Mouse (Mus musculus): ENCODE data around the gene Arrdc2. TPM values are rescaled to one million over a fixed set of nuclear protein-coding genes. Genes with fewer than 3 reads are reported as not detected.

The Arrdc2 gene
- polyA plus RNA-seq, 1 experiment from 2014 or later, result 8.8 TPM

GRCm38 (mm10) chr8:70812055-70812454, 27.5 kb downstream of the Arrdc2 start:
- H3K27ac ChIP-seq (ENCODE audit: low read depth, low read length), result no peak overlapping the region

GRCm38 (mm10) chr8:70810962-70811680, 28.4 kb downstream of the Arrdc2 start:
- DNase-seq (ENCODE audit: low spot score) (no peak), ATAC-seq (ENCODE audit: insufficient read depth, low FRiP score, low TSS enrichment) (no peak)
- no peaks in the 10 kb centered on the region for H3K9me3 ChIP-seq (ENCODE audit: control insufficient read depth, low read length)
- H3K4me3 ChIP-seq (ENCODE audit: low read depth, low read length), result no peak overlapping the region
- 78% methylated on average over 20 of the region's 20 CpGs for WGBS
- no peaks in the 10 kb centered on the region for H3K36me3 ChIP-seq (ENCODE audit: control insufficient read depth, insufficient read depth, low read length)
- H3K9ac ChIP-seq (ENCODE audit: low read length), result no peak overlapping the region
- no peak overlapping the region for H3K4me2 ChIP-seq (ENCODE audit: low read depth)
- peaks cover 10% of the 10 kb centered on the region; the same call in 1 of the 2 replicates for H3K27me3 ChIP-seq (ENCODE audit: control insufficient read depth, insufficient read depth, low read length)
- H3K27ac ChIP-seq (ENCODE audit: low read depth, low read length), result no peak overlapping the region
- no peaks in the 10 kb centered on the region for H3K4me1 ChIP-seq (ENCODE audit: control insufficient read depth, insufficient read depth, low read length)

More at GRCm38 (mm10) chr8:70812055-70812454, 27.5 kb downstream of the Arrdc2 start:
- ATAC-seq (ENCODE audit: insufficient read depth, low FRiP score, low TSS enrichment) (no peak), DNase-seq (ENCODE audit: low spot score) (no peak)
- WGBS, result 30% methylated on average over 4 of the region's 4 CpGs
- H3K4me3 ChIP-seq (ENCODE audit: low read depth, low read length), result no peak overlapping the region
- H3K9ac ChIP-seq (ENCODE audit: low read length), result no peak overlapping the region
- H3K27me3 ChIP-seq (ENCODE audit: control insufficient read depth, insufficient read depth, low read length), result peaks cover 14% of the 10 kb centered on the region
- H3K9me3 ChIP-seq (ENCODE audit: control insufficient read depth, low read length), result no peaks in the 10 kb centered on the region
- no peaks in the 10 kb centered on the region for H3K36me3 ChIP-seq (ENCODE audit: control insufficient read depth, insufficient read depth, low read length)
- no peak overlapping the region for H3K4me2 ChIP-seq (ENCODE audit: low read depth)
- no peaks in the 10 kb centered on the region for H3K4me1 ChIP-seq (ENCODE audit: control insufficient read depth, insufficient read depth, low read length)

GRCm38 (mm10) chr8:70808955-70809701, 30.4 kb downstream of the Arrdc2 start:
- Histone ChIP-seq H3K9ac (ENCODE audit: low read length) (no peak overlapping the region), H3K27ac (ENCODE audit: low read depth, low read length) (no peak overlapping the region), H3K9me3 (ENCODE audit: control insufficient read depth, low read length) (no peaks in the 10 kb centered on the region), H3K4me3 (ENCODE audit: low read depth, low read length) (no peak overlapping the region), H3K4me1 (ENCODE audit: control insufficient read depth, insufficient read depth, low read length) (peaks cover 7% of the 10 kb centered on the region), H3K27me3 (ENCODE audit: control insufficient read depth, insufficient read depth, low read length) (peaks cover 18% of the 10 kb centered on the region), H3K4me2 (ENCODE audit: low read depth) (no peak overlapping the region), H3K36me3 (ENCODE audit: control insufficient read depth, insufficient read depth, low read length) (no peaks in the 10 kb centered on the region)
- ATAC-seq (ENCODE audit: insufficient read depth, low FRiP score, low TSS enrichment) (no peak), DNase-seq (ENCODE audit: low spot score) (no peak)
- 71% methylated on average over 8 of the region's 8 CpGs for WGBS

- H3K9me3 ChIP-seq (ENCODE audit: control insufficient read depth, low read length), result no peaks in the 10 kb centered on the region
- no peak within 1 kb of the TSS for H3K4me2 ChIP-seq (ENCODE audit: low read depth)
- no peak for ATAC-seq (ENCODE audit: insufficient read depth, low FRiP score, low TSS enrichment)
- H3K4me3 ChIP-seq (ENCODE audit: low read depth, low read length), result no peak within 1 kb of the TSS
- H3K4me1 ChIP-seq (ENCODE audit: control insufficient read depth, insufficient read depth, low read length), result peaks cover 11% of the 10 kb centered on the region
- H3K36me3 ChIP-seq (ENCODE audit: control insufficient read depth, insufficient read depth, low read length), result no peaks in the 10 kb centered on the region
- whole genome bisulfite sequencing, result 57% methylated on average over 5 of the region's 5 CpGs
- no peak for DNase-seq (ENCODE audit: low spot score)
- H3K9ac ChIP-seq (ENCODE audit: low read length), result no peak within 1 kb of the TSS
- no peak within 1 kb of the TSS for H3K27ac ChIP-seq (ENCODE audit: low read depth, low read length)
- H3K27me3 ChIP-seq (ENCODE audit: control insufficient read depth, insufficient read depth, low read length), result peaks cover 27% of the 10 kb centered on the region
Measured at GRCm38 (mm10) chr8:70808239-70808638, 31.3 kb downstream of the Arrdc2 start, which contains the start of gene Il12rb1. Gene Il12rb1 (plus strand): TSS chr8:70808449.

- Histone ChIP-seq H3K9me3 (ENCODE audit: control insufficient read depth, low read length) (no peaks in the 10 kb centered on the region), H3K36me3 (ENCODE audit: control insufficient read depth, insufficient read depth, low read length) (no peaks in the 10 kb centered on the region), H3K4me2 (ENCODE audit: low read depth) (no peak overlapping the region), H3K27ac (ENCODE audit: low read depth, low read length) (no peak overlapping the region), H3K4me3 (ENCODE audit: low read depth, low read length) (no peak overlapping the region), H3K4me1 (ENCODE audit: control insufficient read depth, insufficient read depth, low read length) (peaks cover 11% of the 10 kb centered on the region), H3K9ac (ENCODE audit: low read length) (no peak overlapping the region), H3K27me3 (ENCODE audit: control insufficient read depth, insufficient read depth, low read length) (peaks cover 30% of the 10 kb centered on the region)
- DNase-seq (ENCODE audit: low spot score) (no peak), ATAC-seq (ENCODE audit: insufficient read depth, low FRiP score, low TSS enrichment) (no peak)
- WGBS, result 38% methylated on average over 1 of the region's 1 CpGs
Measured at GRCm38 (mm10) chr8:70807304-70807703, 32.2 kb downstream of the Arrdc2 start.

GRCm38 (mm10) chr8:70806541-70806940, 33.0 kb downstream of the Arrdc2 start:
- H3K4me1 ChIP-seq (ENCODE audit: control insufficient read depth, insufficient read depth, low read length), result peaks cover 11% of the 10 kb centered on the region
- ATAC-seq (ENCODE audit: insufficient read depth, low FRiP score, low TSS enrichment), result no peak
- WGBS, result 63% methylated on average over 4 of the region's 4 CpGs
- no peak overlapping the region for H3K4me3 ChIP-seq (ENCODE audit: low read depth, low read length)
- DNase-seq (ENCODE audit: low spot score), result no peak
- no peak overlapping the region for H3K9ac ChIP-seq (ENCODE audit: low read length)
- H3K36me3 ChIP-seq (ENCODE audit: control insufficient read depth, insufficient read depth, low read length), result no peaks in the 10 kb centered on the region
- H3K27ac ChIP-seq (ENCODE audit: low read depth, low read length), result no peak overlapping the region
- no peaks in the 10 kb centered on the region for H3K9me3 ChIP-seq (ENCODE audit: control insufficient read depth, low read length)
- no peak overlapping the region for H3K4me2 ChIP-seq (ENCODE audit: low read depth)
- H3K27me3 ChIP-seq (ENCODE audit: control insufficient read depth, insufficient read depth, low read length), result peaks cover 30% of the 10 kb centered on the region

GRCm38 (mm10) chr8:70804481-70805206, 34.9 kb downstream of the Arrdc2 start, which contains the start of gene Mast3:
Gene Mast3 (minus strand): TSS chr8:70805054.
- WGBS, result under 1% methylated on average over 45 of the region's 45 CpGs
- Histone ChIP-seq H3K4me2 (ENCODE audit: low read depth) (peak within 1 kb of the TSS; percentile 84), H3K36me3 (ENCODE audit: control insufficient read depth, insufficient read depth, low read length) (no peaks in the 10 kb centered on the region), H3K9ac (ENCODE audit: low read length) (peak within 1 kb of the TSS; percentile 32), H3K4me3 (ENCODE audit: low read depth, low read length) (peak within 1 kb of the TSS; percentile 40), H3K27me3 (ENCODE audit: control insufficient read depth, insufficient read depth, low read length) (peaks cover 39% of the 10 kb centered on the region), H3K4me1 (ENCODE audit: control insufficient read depth, insufficient read depth, low read length) (peaks cover 11% of the 10 kb centered on the region), H3K27ac (ENCODE audit: low read depth, low read length) (no peak within 1 kb of the TSS), H3K9me3 (ENCODE audit: control insufficient read depth, low read length) (no peaks in the 10 kb centered on the region)
- ATAC-seq (ENCODE audit: insufficient read depth, low FRiP score, low TSS enrichment) (peak; percentile 82), DNase-seq (ENCODE audit: low spot score) (peak; percentile 86)

GRCm38 (mm10) chr8:70803761-70804480, 35.6 kb downstream of the Arrdc2 start:
- 2% methylated on average over 44 of the region's 47 CpGs for WGBS
- H3K27me3 ChIP-seq (ENCODE audit: control insufficient read depth, insufficient read depth, low read length), result peaks cover 46% of the 10 kb centered on the region
- peak overlapping the region; percentile 84 for H3K4me2 ChIP-seq (ENCODE audit: low read depth)
- ATAC-seq (ENCODE audit: insufficient read depth, low FRiP score, low TSS enrichment), result no peak
- H3K36me3 ChIP-seq (ENCODE audit: control insufficient read depth, insufficient read depth, low read length), result no peaks in the 10 kb centered on the region
- H3K4me3 ChIP-seq (ENCODE audit: low read depth, low read length), result peak overlapping the region; percentile 40
- H3K27ac ChIP-seq (ENCODE audit: low read depth, low read length), result no peak overlapping the region
- no peaks in the 10 kb centered on the region for H3K9me3 ChIP-seq (ENCODE audit: control insufficient read depth, low read length)
- DNase-seq (ENCODE audit: low spot score), result no peak
- H3K4me1 ChIP-seq (ENCODE audit: control insufficient read depth, insufficient read depth, low read length), result peaks cover 11% of the 10 kb centered on the region
- peak overlapping the region; percentile 32 for H3K9ac ChIP-seq (ENCODE audit: low read length)

Data from neural tube, embryonic 11.5 days (tissue).